Mouse (Mus musculus) Muller cell, postnatal 12 days (primary cell): Measurements from ENCODE around the gene Crxos.
"Not testable (repeated sequence)": the region's sequence is repeated elsewhere in the genome, so short reads cannot be mapped to it uniquely, and the experiment has no call there.

Experiments
- DNase-seq: peaks from one replicate; pipeline ENCODE4 v3.0.0-alpha.2; 2015; ENCODE audit errors: inconsistent ontology term

The Crxos gene

GRCm38 (mm10) chr7:15882317-15882716 lies at the start of gene Crxos:
Gene Crxos, plus strand, starts transcription at chr7:15882617.
- DNase-seq, result no peak

- DNase-seq, result no peak
Observed at GRCm38 (mm10) chr7:15839578-15839977, 42.8 kb upstream of the Crxos start, which contains the start of gene Obox6. Gene Obox6, minus strand, starts transcription at chr7:15839678.

GRCm38 (mm10) chr7:15859657-15860056 lies 22.8 kb upstream of the Crxos start:
- DNase-seq, result no peak

- no peak for DNase-seq
Observed at GRCm38 (mm10) chr7:15864104-15864503, 18.3 kb upstream of the Crxos start.

DNA sequence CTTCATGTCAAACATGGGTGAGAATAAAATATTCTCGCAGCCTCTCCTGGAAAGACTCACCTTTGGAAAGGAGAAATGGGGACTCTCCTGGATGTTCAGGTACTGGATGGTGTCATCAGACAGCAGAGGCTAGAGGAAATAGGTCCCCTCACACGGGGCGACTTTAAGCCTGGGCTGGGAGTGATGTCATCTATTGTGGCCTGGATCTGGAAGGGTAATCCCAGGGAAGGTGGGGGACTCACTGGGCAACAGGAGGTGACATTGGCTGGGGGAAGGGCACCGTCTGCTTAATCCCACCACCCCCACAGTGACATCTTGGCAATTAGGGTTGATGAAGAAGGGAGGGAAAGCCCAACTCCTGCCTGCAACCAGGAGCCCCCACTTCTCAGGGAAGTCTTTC lies 2.7 kb upstream of the Crxos start, which contains the start of gene Crx:
Crx (minus strand) TSS at position 213 of the 400 bp plus-strand sequence.
- DNase-seq, result no peak

GRCm38 (mm10) chr7:15881388-15881787 lies 1.0 kb upstream of the Crxos start:
- DNase-seq, result peak; percentile 53

GRCm38 (mm10) chr7:15881831-15882230 lies 586 bp upstream of the Crxos start:
- no peak for DNase-seq

GRCm38 (mm10) chr7:15884127-15884526 lies 1.7 kb downstream of the Crxos start:
- DNase-seq, result no peak

GRCm38 (mm10) chr7:15894251-15894650 lies 11.8 kb downstream of the Crxos start:
- no peak for DNase-seq

GRCm38 (mm10) chr7:15901366-15902048 lies 19.1 kb downstream of the Crxos start:
- DNase-seq, result no peak

DNA sequence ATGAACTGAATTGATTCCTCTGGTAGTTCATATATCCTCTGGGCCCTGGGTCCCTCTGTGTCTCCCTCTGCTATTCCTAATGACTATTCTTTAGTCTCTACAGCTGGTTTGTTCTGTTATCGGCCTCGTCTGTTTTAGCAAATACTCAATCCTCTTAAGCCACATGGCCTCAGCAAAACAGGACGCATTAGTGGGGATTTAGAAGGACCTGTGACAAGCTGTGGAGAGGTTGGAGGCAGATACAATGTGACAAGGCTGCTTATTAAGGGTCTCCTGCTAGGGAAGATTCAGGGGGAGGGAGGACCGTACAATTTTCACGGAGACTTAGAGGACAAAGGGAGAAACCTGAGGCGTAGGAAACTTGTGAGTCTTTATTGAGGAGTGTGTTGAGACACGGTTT lies 23.4 kb downstream of the Crxos start:
- DNase-seq, result no peak

DNA sequence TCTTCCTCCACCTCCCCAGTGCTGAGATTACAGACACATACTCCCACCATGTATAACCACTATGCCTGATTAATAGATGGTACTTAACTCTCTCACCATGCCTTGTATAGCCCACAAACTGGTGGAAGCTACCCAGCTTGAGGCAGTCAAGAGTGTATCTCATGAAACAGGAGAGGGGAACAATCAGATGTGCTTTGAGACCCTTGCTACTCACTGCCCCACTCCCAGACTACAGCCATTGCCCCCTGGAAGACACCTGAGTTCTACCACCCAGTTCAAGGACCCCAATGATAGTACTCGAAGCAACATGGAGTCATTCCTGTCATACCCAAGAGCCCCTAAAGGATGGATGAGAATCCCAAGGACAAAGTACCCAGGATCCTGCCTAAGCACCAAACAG lies 24.2 kb downstream of the Crxos start:
- DNase-seq, result no peak

GRCm38 (mm10) chr7:15907971-15908590 lies 25.7 kb downstream of the Crxos start:
- DNase-seq, result no peak

- DNase-seq, result no peak
Observed at GRCm38 (mm10) chr7:15910521-15910920, 28.1 kb downstream of the Crxos start.

GRCm38 (mm10) chr7:15912183-15912582 lies 29.8 kb downstream of the Crxos start:
- DNase-seq, result peak; percentile 74

- DNase-seq, result peak; percentile 14
Observed at GRCm38 (mm10) chr7:15914252-15914651, 31.8 kb downstream of the Crxos start.

DNA sequence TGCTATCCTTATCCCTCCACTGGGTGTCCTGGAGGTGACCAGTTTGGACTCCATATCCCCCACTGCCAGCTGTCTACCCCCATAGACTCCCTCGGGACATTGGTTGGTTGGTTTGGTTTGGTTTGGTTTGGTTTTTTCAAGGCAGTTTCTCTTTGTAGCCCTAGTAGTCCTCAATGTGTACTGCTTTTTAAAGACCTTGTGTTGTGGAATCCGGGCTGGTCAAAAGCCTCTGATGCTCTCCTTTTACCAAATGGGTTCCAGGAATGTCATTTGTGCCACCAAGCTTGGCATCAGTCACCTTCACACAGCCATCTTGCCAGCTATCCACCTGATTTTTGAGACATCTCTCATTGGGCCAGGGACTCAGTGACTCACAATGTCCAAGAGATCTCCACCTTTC lies 32.3 kb downstream of the Crxos start:
- DNase-seq, result peak; percentile 23

DNA sequence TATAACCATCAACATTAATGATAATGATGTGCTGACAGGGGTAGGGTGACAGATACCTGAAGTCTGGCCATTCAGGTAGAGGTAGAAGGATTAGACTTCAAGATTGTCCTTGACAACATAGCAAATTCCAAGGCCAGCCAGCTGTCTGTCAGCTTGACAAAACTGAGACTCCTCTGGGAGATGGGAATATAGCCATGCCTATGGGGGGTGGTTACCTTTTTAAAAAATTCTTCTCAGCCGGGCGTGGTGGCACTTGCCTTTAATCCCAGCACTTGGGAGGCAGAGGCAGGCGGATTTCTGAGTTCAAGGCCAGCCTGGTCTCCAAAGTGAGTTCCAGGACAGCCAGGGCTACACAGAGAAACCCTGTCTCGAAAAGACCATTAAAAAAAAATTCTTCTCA lies 33.3 kb downstream of the Crxos start:
- DNase-seq, result not testable (repeated sequence)

GRCm38 (mm10) chr7:15916134-15916723 lies 33.8 kb downstream of the Crxos start:
- DNase-seq, result no peak

GRCm38 (mm10) chr7:15916996-15917395 lies 34.6 kb downstream of the Crxos start:
- DNase-seq, result no peak

DNA sequence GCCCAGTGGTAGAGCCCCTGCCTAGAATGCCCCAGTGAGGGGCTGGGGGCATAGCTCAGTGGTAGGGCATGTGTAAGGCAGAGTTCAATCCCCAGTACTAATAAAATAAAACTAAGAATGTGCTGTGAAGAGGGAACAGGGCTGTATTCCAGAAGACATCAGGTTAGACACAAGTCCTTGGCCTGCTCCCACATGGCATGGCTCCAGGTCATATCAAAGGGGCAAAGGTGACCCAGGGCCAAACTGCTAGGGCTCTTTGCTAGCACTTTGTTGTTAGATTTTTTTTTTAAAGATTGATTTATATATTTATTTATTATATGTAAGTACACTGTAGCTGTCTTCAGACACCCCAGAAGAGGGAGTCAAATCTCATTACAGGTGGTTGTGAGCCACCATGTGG lies 36.0 kb downstream of the Crxos start:
- DNase-seq, result no peak

DNA sequence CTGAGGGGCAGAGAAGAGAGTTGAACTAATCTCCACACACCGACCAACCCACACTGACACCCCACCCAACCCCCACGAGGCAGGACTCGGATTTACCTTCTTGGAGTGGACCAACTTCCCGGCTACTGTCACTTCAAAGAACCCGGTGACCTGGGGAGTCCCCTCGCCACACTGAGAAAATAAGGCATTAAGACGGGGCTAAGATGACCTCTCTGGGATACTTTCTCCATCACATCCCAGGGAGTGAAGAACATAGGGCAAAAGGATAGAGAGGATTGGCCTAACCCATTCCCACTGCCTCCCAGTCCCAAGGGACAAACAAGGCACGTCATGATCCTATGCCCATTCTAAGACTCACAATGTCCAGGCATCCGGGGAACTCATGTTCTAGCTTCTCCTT lies 37.5 kb downstream of the Crxos start:
- no peak for DNase-seq

DNA sequence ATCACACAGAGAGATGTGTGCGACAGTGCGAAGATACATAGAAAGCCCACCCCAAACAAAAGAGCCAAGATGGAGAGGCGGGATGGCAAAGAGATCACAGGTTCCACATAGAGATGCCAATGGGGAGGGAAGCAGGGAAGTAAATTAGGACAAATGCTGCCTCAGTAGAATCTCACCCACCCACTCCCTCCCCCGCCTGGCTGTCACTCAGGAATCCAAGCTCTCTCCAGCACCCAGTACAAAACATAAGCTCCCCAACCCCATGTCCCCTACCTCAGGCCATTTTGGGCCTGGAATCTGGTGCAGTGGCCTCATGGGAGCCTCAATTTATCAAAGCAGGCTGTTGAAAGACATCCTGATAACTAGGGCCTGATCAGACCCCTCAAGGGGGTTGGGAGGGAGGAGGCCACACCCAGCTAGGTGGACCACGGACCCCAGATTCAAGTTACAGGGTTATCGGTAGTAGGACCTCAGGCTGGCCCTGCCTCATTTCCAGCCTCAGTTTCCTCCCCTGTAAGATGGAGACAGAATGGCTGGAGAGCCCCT lies 38.3 kb downstream of the Crxos start:
- no peak for DNase-seq
